8 mouse cellular contexts compared by ENCODE assay signal in the genomic region with DNA sequence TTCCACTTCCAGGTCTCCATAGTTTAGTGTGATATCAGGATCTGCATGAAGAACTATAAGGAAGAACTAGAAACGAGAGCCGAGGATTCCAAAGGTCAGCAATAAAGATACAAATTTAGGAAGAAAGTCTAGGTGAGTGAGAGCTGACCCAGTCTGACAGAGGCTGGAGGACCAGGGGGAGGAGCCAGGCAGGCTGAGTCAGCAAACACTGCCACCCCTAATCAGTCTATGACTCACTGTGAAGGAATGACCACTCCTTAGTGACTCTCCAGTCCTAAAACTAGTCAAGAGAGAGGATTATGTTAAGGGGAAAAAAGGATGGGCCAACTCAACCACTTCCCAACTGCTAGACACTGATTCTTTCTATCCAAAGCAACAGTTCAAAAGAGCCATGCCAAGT. TPM values are rescaled to one million over a fixed set of nuclear protein-coding genes. Genes with fewer than 3 reads are reported as not detected.
DNase-seq lines count a peak whose midpoint lies in the region.
"Had no signal": no experiment of that assay in that cellular context is flagged by ENCODE, and none has a peak within 500 bp of the region (broad histone marks: within the 10 kb centered on the region; RNA-seq: fewer than 3 reads in every experiment).

No protein-coding gene starts in this region.

- peak; percentile 28 for DNase-seq in ovary, adult 18-20 months (ENCODE audit: low spot score)
- no peak for DNase-seq in ovary, postnatal 36 days (ENCODE audit: low spot score)
- peak; percentile 69 for DNase-seq in adrenal gland, postnatal 14 days
- peak; percentile 75 to 83 for DNase-seq in lung, adult 18-20 months
- peak; percentile 33 for DNase-seq in yolk sac, embryonic 10.5 days (ENCODE audit: low spot score)
- no peak for DNase-seq in thymus, postnatal 0 days (ENCODE audit: low spot score)
- no peak for DNase-seq in cerebellum, postnatal 10 days

RNA-seq across cellular contexts. Expression of gene Glt28d2, which starts 6.6 kb away (rescaled TPM):
- total RNA-seq in adrenal gland, postnatal 14 days (2021) = 1.7 and 1.9 TPM in 2 replicates
- 1.6 and 1.7 TPM in 2 replicates for polyA plus RNA-seq in thymus, postnatal 0 days (2015; fragmentation: Nextera tagmentation; extraction: Ambion mirVana)
- polyA plus RNA-seq: macrophage had no signal

RNA-seq across cellular contexts. Expression of gene Gm37240, which starts 6.6 kb away (rescaled TPM):
- 4.2 and 6.2 TPM in 2 replicates for total RNA-seq in adrenal gland, postnatal 14 days (2021)
- 3.4 and 5.2 TPM in 2 replicates for polyA plus RNA-seq in thymus, postnatal 0 days (2015; fragmentation: Nextera tagmentation; extraction: Ambion mirVana)
- polyA plus RNA-seq: macrophage had no signal

Comparison
In these comparisons a context has a peak if more than half of its experiments do, and no peak if none do; other contexts are left out.
1. DNase-seq: peak in ovary, adult 18-20 months (single experiment), adrenal gland, postnatal 14 days (single experiment), lung, adult 18-20 months (2 of 2) and yolk sac, embryonic 10.5 days (single experiment); none in ovary, postnatal 36 days (single experiment), thymus, postnatal 0 days (single experiment) and cerebellum, postnatal 10 days (0 of 2).